Mouse (Mus musculus) kidney, embryonic 16.5 days (tissue): ENCODE measurements around the gene Dnaic2. TPM values are rescaled to one million over a fixed set of nuclear protein-coding genes. Genes with fewer than 3 reads are reported as not detected.

ENCODE experiments used
- ATAC-seq: fragments of 200-750 bp; cut with Nextera tagmentation; 2 replicates; pipeline ENCODE4 v1.8.0; 2017; ENCODE audit warnings: moderate TSS enrichment; ENCODE audit not compliant: low FRiP score, low TSS enrichment
- H3K27ac ChIP-seq: fragments of 300-500 bp; sonication (generic); 2 replicates; pipeline ENCODE4 v1.5.1; 2014; ENCODE audit warnings: low read length
- H3K27me3 ChIP-seq: fragments of 300-500 bp; sonication (generic); 2 replicates; pipeline ENCODE4 v1.6.1; 2014; ENCODE audit warnings: low read length, control low read depth, mixed read lengths; ENCODE audit not compliant: insufficient read depth
- H3K36me3 ChIP-seq: fragments of 300-500 bp; sonication (generic); 2 replicates; pipeline ENCODE4 v1.6.1; 2014; ENCODE audit warnings: low read length, control low read depth, mixed read lengths; ENCODE audit not compliant: insufficient read depth
- H3K4me1 ChIP-seq: fragments of 300-500 bp; sonication (generic); 2 replicates; pipeline ENCODE4 v1.6.1; 2014; ENCODE audit warnings: low read length, control low read depth, mixed read lengths; ENCODE audit not compliant: insufficient read depth
- H3K4me2 ChIP-seq: fragments of 300-500 bp; sonication (generic); replicated peaks from 2 replicates; pipeline ENCODE4 v1.6.1; 2014; ENCODE audit warnings: low read depth, low read length
- H3K4me3 ChIP-seq: fragments of 300-500 bp; sonication (generic); 2 replicates; pipeline ENCODE4 v1.5.1; 2014; ENCODE audit warnings: mild to moderate bottlenecking, low read length
- H3K9ac ChIP-seq: fragments of 300-500 bp; sonication (generic); replicated peaks from 2 replicates; pipeline ENCODE4 v1.6.1; 2014; ENCODE audit warnings: low read length
- H3K9me3 ChIP-seq: fragments of 300-500 bp; sonication (generic); 2 replicates; pipeline ENCODE4 v1.6.1; 2016; ENCODE audit warnings: low read length, control low read depth
- WGBS: fragments of 180-500 bp; shearing (Covaris S2); extraction: QIAGEN DNeasy Blood & Tissue Kit; methylation state at CpG from one replicate; pipeline ENCODE4 v1.1.7; 2014; 5-methylcytosine and 5-hydroxymethylcytosine counted together
- polyA plus RNA-seq: library from polyadenylated mRNA; unstranded; fragments of >200 nt; fragmentation: Nextera tagmentation; extraction: Ambion mirVana; gene quantifications from 2 replicates; pipeline ENCODE4 v1.2.1, GENCODE M21; 2015

Dnaic2 gene
- polyA plus RNA-seq, 1 experiment from 2014 or later = 0.44 TPM

- WGBS = 46% methylated on average over 10 of the region's 10 CpGs
- ATAC-seq = 0 out of 2 replicates have a peak, but pooled peaks have one; percentile 31
Observed at GRCm38 (mm10) chr11:114720535-114720934, 6.7 kb upstream of the Dnaic2 start.

GRCm38 (mm10) chr11:114722438-114722837 is 4.8 kb upstream of the Dnaic2 start:
- ATAC-seq = no peak
- 78% methylated on average over 8 of the region's 8 CpGs for WGBS
- H3K9ac ChIP-seq = no peak overlapping the region

More at GRCm38 (mm10) chr11:114720535-114720934, 6.7 kb upstream of the Dnaic2 start:
- Histone ChIP-seq H3K27ac (no peak overlapping the region), H3K4me1 (peaks cover 7% of the 10 kb centered on the region; the same call in 1 of the 2 replicates), H3K4me3 (no peak overlapping the region), H3K9me3 (0 out of 2 replicates have a peak, but pooled peaks cover 2% of the 10 kb centered on the region), H3K36me3 (no peaks in the 10 kb centered on the region), H3K4me2 (no peak overlapping the region), H3K27me3 (no peaks in the 10 kb centered on the region), H3K9ac (no peak overlapping the region)

GRCm38 (mm10) chr11:114723030-114723429 is 4.2 kb upstream of the Dnaic2 start:
- peaks cover 17% of the 10 kb centered on the region; the same call in 1 of the 2 replicates for H3K4me1 ChIP-seq
- no peak overlapping the region for H3K4me2 ChIP-seq
- H3K9ac ChIP-seq = no peak overlapping the region
- no peak overlapping the region for H3K4me3 ChIP-seq
- 0 out of 2 replicates have a peak, but pooled peaks cover 2% of the 10 kb centered on the region for H3K9me3 ChIP-seq
- ATAC-seq = no peak
- H3K27me3 ChIP-seq = no peaks in the 10 kb centered on the region
- 77% methylated on average over 13 of the region's 13 CpGs for WGBS
- H3K36me3 ChIP-seq = no peaks in the 10 kb centered on the region
- H3K27ac ChIP-seq = no peak overlapping the region

More at GRCm38 (mm10) chr11:114722438-114722837, 4.8 kb upstream of the Dnaic2 start:
- H3K4me2 ChIP-seq = no peak overlapping the region
- H3K9me3 ChIP-seq = 0 out of 2 replicates have a peak, but pooled peaks cover 2% of the 10 kb centered on the region
- H3K4me3 ChIP-seq = no peak overlapping the region
- H3K4me1 ChIP-seq = peaks cover 13% of the 10 kb centered on the region; the same call in 1 of the 2 replicates
- no peaks in the 10 kb centered on the region for H3K27me3 ChIP-seq
- no peaks in the 10 kb centered on the region for H3K36me3 ChIP-seq
- H3K27ac ChIP-seq = no peak overlapping the region

- H3K9ac ChIP-seq = no peak overlapping the region
- WGBS = 45% methylated on average over 11 of the region's 11 CpGs
- H3K27me3 ChIP-seq = 0 out of 2 replicates have a peak, but pooled peaks cover 3% of the 10 kb centered on the region
- no peak overlapping the region for H3K4me2 ChIP-seq
- peaks cover 17% of the 10 kb centered on the region; the same call in 1 of the 2 replicates for H3K4me1 ChIP-seq
- no peaks in the 10 kb centered on the region for H3K36me3 ChIP-seq
- ATAC-seq = no peak
- H3K9me3 ChIP-seq = 0 out of 2 replicates have a peak, but pooled peaks cover 2% of the 10 kb centered on the region
- no peak overlapping the region for H3K27ac ChIP-seq
- no peak overlapping the region for H3K4me3 ChIP-seq
Observed at GRCm38 (mm10) chr11:114724787-114725590, 2.2 kb upstream of the Dnaic2 start.

- Histone ChIP-seq H3K36me3 (no peaks in the 10 kb centered on the region), H3K9ac (0 out of 2 replicates have a peak overlapping the region, but pooled peaks have one; percentile 27), H3K4me3 (no peak overlapping the region; the same call in 1 of the 2 replicates), H3K27ac (no peak overlapping the region), H3K4me1 (peaks cover 17% of the 10 kb centered on the region; the same call in 1 of the 2 replicates), H3K9me3 (no peaks in the 10 kb centered on the region), H3K4me2 (peak overlapping the region; percentile 59), H3K27me3 (0 out of 2 replicates have a peak, but pooled peaks cover 3% of the 10 kb centered on the region)
- no peak for ATAC-seq
- 32% methylated on average over 5 of the region's 5 CpGs for WGBS
Observed at GRCm38 (mm10) chr11:114727826-114728186, 598 bp downstream of the Dnaic2 start.

- ATAC-seq = no peak
Observed at GRCm38 (mm10) chr11:114728333-114728732, 1.1 kb downstream of the Dnaic2 start.

GRCm38 (mm10) chr11:114729832-114730363 is 2.7 kb downstream of the Dnaic2 start:
- no peak for ATAC-seq
- no peak overlapping the region for H3K9ac ChIP-seq
- H3K27me3 ChIP-seq = 0 out of 2 replicates have a peak, but pooled peaks cover 3% of the 10 kb centered on the region
- no peak overlapping the region for H3K27ac ChIP-seq
- H3K4me3 ChIP-seq = no peak overlapping the region
- peaks cover 14% of the 10 kb centered on the region; the same call in 1 of the 2 replicates for H3K4me1 ChIP-seq
- 45% methylated on average over 6 of the region's 6 CpGs for WGBS
- no peaks in the 10 kb centered on the region for H3K36me3 ChIP-seq
- H3K9me3 ChIP-seq = no peaks in the 10 kb centered on the region
- no peak overlapping the region for H3K4me2 ChIP-seq

More at GRCm38 (mm10) chr11:114728333-114728732, 1.1 kb downstream of the Dnaic2 start:
- Histone ChIP-seq H3K4me1 (peaks cover 17% of the 10 kb centered on the region; the same call in 1 of the 2 replicates), H3K36me3 (no peaks in the 10 kb centered on the region), H3K27me3 (0 out of 2 replicates have a peak, but pooled peaks cover 3% of the 10 kb centered on the region), H3K9me3 (no peaks in the 10 kb centered on the region), H3K4me3 (no peak overlapping the region), H3K4me2 (no peak overlapping the region), H3K9ac (no peak overlapping the region), H3K27ac (no peak overlapping the region)
- 53% methylated on average over 5 of the region's 5 CpGs for WGBS

- Histone ChIP-seq H3K27me3 (0 out of 2 replicates have a peak, but pooled peaks cover 3% of the 10 kb centered on the region), H3K4me2 (no peak overlapping the region), H3K4me3 (no peak overlapping the region), H3K9me3 (no peaks in the 10 kb centered on the region), H3K4me1 (peaks cover 9% of the 10 kb centered on the region; the same call in 1 of the 2 replicates), H3K27ac (no peak overlapping the region), H3K9ac (no peak overlapping the region), H3K36me3 (no peaks in the 10 kb centered on the region)
- 74% methylated on average over 4 of the region's 4 CpGs for WGBS
- no peak for ATAC-seq
Observed at GRCm38 (mm10) chr11:114731711-114732110, 4.5 kb downstream of the Dnaic2 start.

- Histone ChIP-seq H3K9ac (no peak overlapping the region), H3K27me3 (0 out of 2 replicates have a peak, but pooled peaks cover 3% of the 10 kb centered on the region), H3K9me3 (no peaks in the 10 kb centered on the region), H3K4me3 (no peak overlapping the region), H3K4me1 (no peaks in the 10 kb centered on the region), H3K4me2 (no peak overlapping the region), H3K36me3 (no peaks in the 10 kb centered on the region), H3K27ac (no peak overlapping the region)
- ATAC-seq = no peak
- WGBS = 81% methylated on average over 22 of the region's 22 CpGs
Observed at GRCm38 (mm10) chr11:114732890-114733289, 5.7 kb downstream of the Dnaic2 start.
